Mouse (Mus musculus): Measurements from ENCODE around the gene Ankrd28.
"Not testable (repeated sequence)": the region's sequence is repeated elsewhere in the genome, so short reads cannot be mapped to it uniquely, and the experiment has no call there.

The Ankrd28 gene

GRCm38 (mm10) chr14:31793979-31794775 lies 36.3 kb downstream of the Ankrd28 start:
- no peak for DNase-seq (ENCODE audit: low spot score)

DNA sequence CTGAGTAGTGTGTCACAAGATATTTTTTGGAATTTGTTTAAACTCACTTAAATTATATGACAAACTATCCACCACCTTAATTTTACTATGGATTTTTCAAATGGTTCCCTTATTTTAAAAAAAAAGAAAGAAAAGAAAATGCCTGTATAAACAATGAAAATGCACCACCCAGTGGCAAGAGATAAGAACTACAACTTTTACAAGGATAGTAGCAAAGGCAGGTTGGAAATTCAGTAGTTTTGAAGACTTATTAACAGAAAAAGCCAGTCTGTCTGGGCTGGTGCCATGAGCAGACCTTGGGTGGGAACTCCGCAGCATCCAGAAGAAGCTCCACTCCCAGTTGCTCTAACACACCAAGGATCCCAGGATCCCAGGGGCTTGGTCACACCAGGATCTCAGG lies 39.7 kb downstream of the Ankrd28 start:
- DNase-seq (ENCODE audit: low spot score), result no peak

DNA sequence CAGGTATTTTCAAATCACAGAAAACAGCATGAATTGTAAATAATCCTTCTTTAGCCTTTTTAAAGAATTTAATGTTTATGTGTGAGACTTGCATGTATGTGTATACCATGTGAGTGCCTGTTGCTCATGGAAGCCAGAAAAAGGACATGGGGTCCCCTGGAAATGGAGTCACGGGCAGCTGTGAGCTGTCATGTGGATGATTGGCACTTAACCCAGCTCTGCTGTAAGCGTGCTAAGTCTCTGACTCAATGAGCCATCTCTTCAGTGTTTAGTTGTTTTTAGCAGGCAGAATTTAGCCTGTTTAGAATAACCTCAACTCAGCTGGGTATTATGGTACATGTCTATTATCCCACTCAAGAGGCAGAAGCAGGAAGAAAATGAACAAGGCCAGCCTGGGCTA lies 43.5 kb downstream of the Ankrd28 start:
- DNase-seq (ENCODE audit: low spot score), result no peak

DNA sequence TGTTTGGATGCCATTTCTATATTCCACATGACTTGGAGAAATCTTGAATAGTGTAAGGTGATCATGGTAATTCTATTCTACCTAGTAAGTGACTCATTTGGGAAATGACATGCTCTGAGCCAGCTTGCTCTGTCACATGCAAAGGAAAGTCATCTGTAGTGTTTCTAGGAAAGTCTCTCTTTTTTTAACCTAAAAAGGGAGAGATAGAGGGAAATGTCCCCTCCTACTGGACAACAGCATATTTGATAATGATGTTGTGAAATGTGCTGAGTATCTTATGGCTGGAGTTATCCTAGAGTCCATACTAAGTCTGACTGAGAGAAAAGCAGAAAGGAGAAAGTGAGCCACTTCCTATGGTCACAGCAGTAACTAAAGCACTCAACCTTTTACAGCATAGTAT lies 44.8 kb downstream of the Ankrd28 start:
- no peak for DNase-seq (ENCODE audit: low spot score)

- DNase-seq (ENCODE audit: low spot score), result no peak
These were observed 45.5 kb downstream of the Ankrd28 start for GRCm38 (mm10) chr14:31784975-31785374.

DNA sequence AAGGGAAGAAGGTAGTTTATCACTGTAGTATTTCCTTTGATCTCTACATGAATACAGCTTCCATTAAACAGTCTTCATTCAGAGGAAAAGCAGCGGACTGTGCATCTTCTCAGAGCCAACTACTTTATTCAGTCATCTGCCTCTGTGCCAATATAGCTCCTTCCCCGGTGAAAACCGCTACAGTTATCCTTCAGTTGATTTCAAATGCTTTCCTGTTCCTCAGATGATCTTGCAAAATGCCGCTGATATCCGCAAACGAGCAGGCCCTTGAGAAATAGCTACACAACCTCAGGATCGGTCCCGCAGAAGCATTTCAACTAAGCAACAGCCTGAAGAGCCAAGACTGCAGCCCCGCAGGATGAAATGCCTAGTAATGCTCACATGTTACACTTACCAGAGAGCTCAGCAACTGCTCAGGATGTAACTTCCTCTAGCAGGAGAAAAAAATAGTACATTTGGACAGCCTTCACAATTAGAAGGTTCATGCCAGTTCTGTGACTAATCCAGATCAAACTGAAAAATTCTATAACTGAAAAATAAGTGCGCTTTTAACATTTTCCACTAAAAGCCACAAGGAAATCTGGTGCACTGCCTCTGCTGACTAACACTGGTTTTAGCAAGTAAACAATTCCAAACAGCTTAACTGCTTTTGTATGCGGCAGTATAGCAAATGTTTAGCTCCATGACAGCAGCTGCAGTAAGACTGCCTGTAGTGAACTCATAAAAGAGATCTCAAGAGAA lies 49.0 kb downstream of the Ankrd28 start:
- DNase-seq (ENCODE audit: low spot score), result peak; percentile 34

GRCm38 (mm10) chr14:31780412-31781233 lies 49.8 kb downstream of the Ankrd28 start:
- peak; percentile 37 for DNase-seq (ENCODE audit: low spot score)

DNA sequence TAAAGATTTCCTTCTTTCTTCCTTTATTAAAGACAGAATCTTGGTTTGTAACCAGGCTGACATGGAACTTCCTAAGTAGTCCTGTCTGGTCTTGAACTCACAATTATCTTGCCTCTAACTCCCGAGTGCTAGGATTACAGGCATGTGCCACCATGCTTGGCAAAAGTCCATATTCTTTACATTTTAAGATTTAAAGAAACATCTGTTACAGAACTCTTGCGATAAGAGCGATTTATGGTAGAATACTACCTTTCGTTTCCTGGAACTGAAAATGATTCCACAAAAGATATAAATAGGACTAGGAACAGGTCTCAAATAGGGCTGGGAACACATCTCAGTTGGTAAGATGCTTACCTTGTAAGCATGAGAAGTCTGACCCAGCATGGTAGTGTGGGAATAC lies 56.9 kb downstream of the Ankrd28 start:
- no peak for DNase-seq (ENCODE audit: low spot score)

DNA sequence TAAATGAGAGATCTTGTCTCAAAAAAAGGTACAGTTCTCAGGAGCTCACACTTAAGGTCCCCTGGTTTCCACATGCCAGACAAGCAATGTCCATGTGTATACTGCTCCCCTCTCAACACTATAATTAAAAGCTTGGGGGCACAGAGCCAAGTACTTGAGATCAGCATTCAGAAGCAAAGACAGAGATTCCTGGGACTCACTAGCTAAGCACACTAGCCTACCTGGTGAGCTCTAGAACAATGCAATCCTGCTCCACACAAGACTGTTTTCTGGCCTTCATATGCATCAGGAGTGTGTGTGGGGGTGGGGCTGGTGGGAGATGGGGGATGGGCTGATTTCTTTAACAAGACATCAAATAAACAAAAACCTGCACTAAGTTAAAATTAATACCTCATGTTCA lies 58.2 kb downstream of the Ankrd28 start:
- DNase-seq (ENCODE audit: low spot score), result no peak

GRCm38 (mm10) chr14:31768531-31768930 lies 61.9 kb downstream of the Ankrd28 start:
- DNase-seq (ENCODE audit: low spot score), result no peak

GRCm38 (mm10) chr14:31764083-31764482 lies 66.4 kb downstream of the Ankrd28 start:
- DNase-seq (ENCODE audit: low spot score), result no peak

GRCm38 (mm10) chr14:31761727-31762126 lies 68.7 kb downstream of the Ankrd28 start:
- no peak for DNase-seq (ENCODE audit: low spot score)

GRCm38 (mm10) chr14:31759195-31759594 lies 71.3 kb downstream of the Ankrd28 start:
- no peak for DNase-seq (ENCODE audit: low spot score)

DNA sequence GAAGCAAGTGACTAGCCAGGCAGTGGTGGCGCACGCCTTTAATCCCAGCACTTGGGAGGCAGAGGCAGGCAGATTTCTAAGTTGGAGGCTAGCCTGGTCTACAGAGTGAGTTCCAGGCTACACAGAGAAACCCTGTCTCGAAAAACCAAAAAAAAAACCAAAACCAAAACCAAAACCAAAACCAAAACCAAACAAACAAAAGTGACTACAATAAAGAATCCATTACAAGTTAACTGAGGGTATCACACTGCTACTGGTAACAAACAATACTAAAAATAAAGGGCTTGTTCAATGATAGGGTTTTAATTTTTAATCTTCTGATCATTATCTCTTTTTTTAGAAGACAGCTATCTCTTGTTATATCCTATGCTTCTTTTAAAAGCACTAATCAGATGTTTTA lies 72.0 kb downstream of the Ankrd28 start:
- DNase-seq (ENCODE audit: low spot score), result not testable (repeated sequence)

- DNase-seq (ENCODE audit: low spot score), result no peak
These were observed 82.1 kb downstream of the Ankrd28 start for GRCm38 (mm10) chr14:31748239-31748873.

DNA sequence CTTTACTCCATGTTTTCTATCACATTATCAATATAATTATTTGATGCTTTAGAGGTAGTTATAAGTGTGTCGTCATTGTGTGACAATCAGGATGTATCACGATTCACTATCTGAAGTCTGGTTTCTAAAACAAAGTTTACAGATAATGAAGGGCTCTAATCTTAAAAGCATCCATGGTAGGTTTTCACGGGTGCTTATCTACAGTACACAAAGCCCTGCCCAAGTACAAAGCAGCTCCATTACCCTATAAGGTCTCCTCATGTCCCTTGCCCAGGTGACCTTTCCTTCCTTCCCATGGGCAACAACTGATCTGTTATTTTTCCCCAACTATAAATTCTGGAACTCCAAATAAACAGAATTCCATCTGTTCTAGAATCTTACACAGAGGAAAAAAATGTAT lies 87.9 kb downstream of the Ankrd28 start:
- no peak for DNase-seq (ENCODE audit: low spot score)

DNA sequence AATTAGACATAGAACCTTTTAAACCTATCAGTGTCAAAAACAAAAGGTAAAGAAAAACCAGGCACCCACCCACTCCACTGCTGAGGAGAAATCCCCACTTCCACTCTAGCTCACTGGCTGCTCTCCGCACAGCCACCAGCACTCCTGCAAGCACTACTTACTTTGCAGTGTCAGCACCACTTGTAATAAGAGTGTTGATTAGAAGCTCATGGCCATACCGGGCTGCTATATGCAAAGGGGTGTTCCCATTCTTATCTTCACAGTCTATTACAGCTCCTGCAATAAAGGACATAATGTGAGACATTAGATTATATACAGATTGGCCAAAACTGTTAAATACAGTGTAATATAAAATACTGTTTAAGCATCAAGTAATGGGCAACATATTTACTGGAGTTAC lies 95.6 kb downstream of the Ankrd28 start:
- DNase-seq (ENCODE audit: low spot score), result no peak

DNA sequence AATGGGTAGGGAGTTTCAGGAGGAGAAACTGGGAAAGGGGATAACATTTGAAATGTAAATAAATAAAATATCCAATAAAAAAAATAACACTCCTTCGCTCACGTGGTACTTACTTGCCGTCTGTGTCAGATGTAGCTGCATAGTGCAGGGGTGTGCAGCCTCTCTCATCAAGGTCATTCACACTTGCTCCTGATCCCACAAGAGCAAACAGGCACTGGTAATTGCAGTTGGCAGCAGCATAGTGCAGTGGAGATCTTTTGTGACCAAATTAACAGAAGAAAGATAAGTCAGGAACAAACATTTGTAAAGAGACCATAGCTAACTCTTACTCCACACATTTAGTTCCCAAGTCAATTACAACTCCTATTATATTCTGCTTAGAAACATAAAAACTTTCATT lies 102.9 kb downstream of the Ankrd28 start:
- no peak for DNase-seq (ENCODE audit: low spot score)

GRCm38 (mm10) chr14:31722746-31723145 lies 107.7 kb downstream of the Ankrd28 start:
- no peak for DNase-seq (ENCODE audit: low spot score)

DNA sequence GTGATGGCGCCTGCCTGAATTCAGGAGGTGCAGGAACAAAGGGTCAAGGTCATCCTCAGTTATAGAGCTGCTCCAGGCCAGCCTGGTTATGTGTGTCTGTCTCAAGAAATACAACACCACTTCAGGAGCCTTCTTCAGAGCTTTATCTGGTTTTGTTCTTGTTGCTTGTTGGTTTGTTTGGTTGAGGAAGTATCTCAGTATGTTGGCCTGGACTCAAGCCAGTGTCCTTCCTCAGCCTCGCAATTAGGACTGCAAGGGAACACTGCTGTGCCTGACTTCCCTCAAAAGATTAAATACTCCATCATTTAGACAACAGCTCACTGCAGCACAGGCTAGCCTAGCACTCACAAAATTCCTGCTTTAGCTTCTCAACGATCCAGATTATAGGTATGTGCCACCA lies 109.2 kb downstream of the Ankrd28 start:
- DNase-seq (ENCODE audit: low spot score), result no peak

DNA sequence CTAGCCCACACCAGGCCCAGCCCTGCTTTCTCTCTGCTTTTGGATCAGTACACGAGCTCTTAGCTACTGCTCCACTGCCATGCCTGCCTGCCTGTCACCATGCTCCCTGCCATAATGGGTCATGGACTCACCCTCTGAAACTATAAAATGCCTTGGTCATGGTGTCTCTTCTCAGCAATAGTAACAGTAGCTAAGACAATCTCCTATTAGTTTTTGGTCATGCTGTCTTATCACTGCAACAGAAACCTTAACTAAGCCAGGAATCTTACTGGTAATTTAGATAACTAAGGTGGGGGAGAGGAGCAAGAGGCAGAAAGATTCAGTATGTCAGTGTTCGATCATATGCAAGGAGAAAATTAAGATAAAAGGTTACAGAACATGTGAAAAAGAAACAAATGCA lies 112.1 kb downstream of the Ankrd28 start:
- DNase-seq (ENCODE audit: low spot score), result no peak

DNA sequence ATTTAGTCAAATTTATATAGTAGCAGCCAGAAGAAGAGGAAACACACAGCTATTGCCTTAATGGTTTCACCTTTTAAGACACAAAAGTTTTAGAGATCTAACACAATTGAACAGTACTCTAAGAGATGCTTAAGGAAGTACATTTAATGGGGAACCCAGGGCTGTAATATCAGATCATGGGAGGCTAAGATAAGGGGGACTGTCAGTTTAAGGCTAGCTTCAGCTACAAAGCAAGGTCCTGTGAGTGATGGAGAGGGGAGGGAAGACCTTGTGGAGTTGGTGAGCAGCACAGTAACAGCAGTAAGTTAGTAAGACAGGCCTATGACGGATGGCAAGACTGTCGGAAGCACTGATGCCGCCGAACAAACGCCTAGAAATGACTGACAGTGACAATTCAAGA lies 113.1 kb downstream of the Ankrd28 start:
- DNase-seq (ENCODE audit: low spot score), result no peak

Measured in left cerebral cortex, adult 11 months (tissue).